Mouse (Mus musculus): ENCODE measurements around the gene A030003K21Rik. TPM values are rescaled to one million over a fixed set of nuclear protein-coding genes. Genes with fewer than 3 reads are reported as not detected.
"Not testable (repeated sequence)": the region's sequence is repeated elsewhere in the genome, so short reads cannot be mapped to it uniquely, and the experiment has no call there.

Gene A030003K21Rik
- total RNA-seq (2014; fragmentation: Nextera tagmentation), result not detected in 2 replicates
- total RNA-seq (2017), result not detected in 2 replicates

GRCm38 (mm10) chr1:82943295-82943694, at the start of gene A030003K21Rik:
Gene A030003K21Rik, minus strand, starts transcription at chr1:82943388.
- not testable (repeated sequence) for ATAC-seq (replicated peaks; ENCODE audit: low FRiP score, low TSS enrichment, poor library complexity, severe bottlenecking)

- ATAC-seq (replicated peaks; ENCODE audit: low FRiP score, low TSS enrichment, poor library complexity, severe bottlenecking), result no peak
These were observed 48.9 kb upstream of the A030003K21Rik start for GRCm38 (mm10) chr1:82992093-82992492.

GRCm38 (mm10) chr1:82991596-82991995, 48.4 kb upstream of the A030003K21Rik start:
- ATAC-seq (replicated peaks; ENCODE audit: low FRiP score, low TSS enrichment, poor library complexity, severe bottlenecking), result no peak

- ATAC-seq (replicated peaks; ENCODE audit: low FRiP score, low TSS enrichment, poor library complexity, severe bottlenecking), result no peak
These were observed 47.9 kb upstream of the A030003K21Rik start for GRCm38 (mm10) chr1:82991062-82991461.

GRCm38 (mm10) chr1:82987530-82988198, 44.5 kb upstream of the A030003K21Rik start:
- ATAC-seq (replicated peaks; ENCODE audit: low FRiP score, low TSS enrichment, poor library complexity, severe bottlenecking), result peak; percentile 63; the same call in 1 of the 2 replicates

- ATAC-seq (replicated peaks; ENCODE audit: low FRiP score, low TSS enrichment, poor library complexity, severe bottlenecking), result no peak
These were observed 43.5 kb upstream of the A030003K21Rik start for GRCm38 (mm10) chr1:82986738-82987137.

GRCm38 (mm10) chr1:82977840-82978239, 34.7 kb upstream of the A030003K21Rik start:
- ATAC-seq (replicated peaks; ENCODE audit: low FRiP score, low TSS enrichment, poor library complexity, severe bottlenecking), result no peak

GRCm38 (mm10) chr1:82975750-82976149, 32.6 kb upstream of the A030003K21Rik start:
- ATAC-seq (replicated peaks; ENCODE audit: low FRiP score, low TSS enrichment, poor library complexity, severe bottlenecking), result no peak

- no peak for ATAC-seq (replicated peaks; ENCODE audit: low FRiP score, low TSS enrichment, poor library complexity, severe bottlenecking)
These were observed 31.2 kb upstream of the A030003K21Rik start for GRCm38 (mm10) chr1:82974342-82974741.

GRCm38 (mm10) chr1:82973901-82974300, 30.7 kb upstream of the A030003K21Rik start:
- ATAC-seq (replicated peaks; ENCODE audit: low FRiP score, low TSS enrichment, poor library complexity, severe bottlenecking), result no peak

- no peak for ATAC-seq (replicated peaks; ENCODE audit: low FRiP score, low TSS enrichment, poor library complexity, severe bottlenecking)
These were observed 30.1 kb upstream of the A030003K21Rik start for GRCm38 (mm10) chr1:82973244-82973643.

- no peak for ATAC-seq (replicated peaks; ENCODE audit: low FRiP score, low TSS enrichment, poor library complexity, severe bottlenecking)
These were observed 28.9 kb upstream of the A030003K21Rik start for GRCm38 (mm10) chr1:82972046-82972445.

- no peak for ATAC-seq (replicated peaks; ENCODE audit: low FRiP score, low TSS enrichment, poor library complexity, severe bottlenecking)
These were observed 23.2 kb upstream of the A030003K21Rik start for GRCm38 (mm10) chr1:82966413-82966812.

- ATAC-seq (replicated peaks; ENCODE audit: low FRiP score, low TSS enrichment, poor library complexity, severe bottlenecking), result no peak
These were observed 16.7 kb upstream of the A030003K21Rik start, which contains the start of gene Gm47955 for GRCm38 (mm10) chr1:82959870-82960385. Gene Gm47955, plus strand, starts transcription at chr1:82960286.

- not testable (repeated sequence) for ATAC-seq (replicated peaks; ENCODE audit: low FRiP score, low TSS enrichment, poor library complexity, severe bottlenecking)
These were observed 12.7 kb upstream of the A030003K21Rik start, which contains the start of gene Gm7544 for GRCm38 (mm10) chr1:82955913-82956312. Gene Gm7544, minus strand, starts transcription at chr1:82956013.

- no peak for ATAC-seq (replicated peaks; ENCODE audit: low FRiP score, low TSS enrichment, poor library complexity, severe bottlenecking)
These were observed 5.4 kb upstream of the A030003K21Rik start for GRCm38 (mm10) chr1:82948601-82949000.

- not testable (repeated sequence) for ATAC-seq (replicated peaks; ENCODE audit: low FRiP score, low TSS enrichment, poor library complexity, severe bottlenecking)
These were observed 2.8 kb upstream of the A030003K21Rik start for GRCm38 (mm10) chr1:82946029-82946428.

GRCm38 (mm10) chr1:82942505-82942904, 683 bp downstream of the A030003K21Rik start:
- ATAC-seq (replicated peaks; ENCODE audit: low FRiP score, low TSS enrichment, poor library complexity, severe bottlenecking), result not testable (repeated sequence)

- no peak for ATAC-seq (replicated peaks; ENCODE audit: low FRiP score, low TSS enrichment, poor library complexity, severe bottlenecking)
These were observed 4.5 kb downstream of the A030003K21Rik start for GRCm38 (mm10) chr1:82938666-82939065.

GRCm38 (mm10) chr1:82931326-82931725, 11.9 kb downstream of the A030003K21Rik start, which contains the start of gene Gm6217:
Gene Gm6217, minus strand, starts transcription at chr1:82931399.
- not testable (repeated sequence) for ATAC-seq (replicated peaks; ENCODE audit: low FRiP score, low TSS enrichment, poor library complexity, severe bottlenecking)

- ATAC-seq (replicated peaks; ENCODE audit: low FRiP score, low TSS enrichment, poor library complexity, severe bottlenecking), result not testable (repeated sequence)
These were observed 12.6 kb downstream of the A030003K21Rik start for GRCm38 (mm10) chr1:82930558-82930957.

Measured in megakaryocyte-erythroid progenitor cell, adult 5-6 weeks (primary cell).